Mouse (Mus musculus): ENCODE results near the gene Cdc34b.

GRCm38 (mm10) chr11:94719216-94719615 lies 22.4 kb upstream of the Cdc34b start:
- TF ChIP-seq POLR2A (IDR thresholded peaks at IDR 0.05; ENCODE audit: borderline replicate concordance, low read depth, low read length) (no peak), CTCF (IDR thresholded peaks at IDR 0.05; ENCODE audit: low read depth, low read length) (no peak)
